Mouse (Mus musculus) fibroblast of lung, adult 2 months (primary cell): ENCODE measurements at regions not wholly inside any gene's neighbourhood (a gene's known extent, or its start where the extent isn't known, plus 50 kb on each side); places are given as distances from the start of the nearest gene placed in this dataset.
A peak's percentile ranks its signal among the peaks of the same experiment; 100 is the strongest.

Experiments
- DNase-seq: peaks from one replicate; pipeline ENCODE4 v3.0.0-alpha.2; 2011; ENCODE audit warnings: low read depth

- no peak for DNase-seq
These were observed 50.8 kb upstream of the Rpl10-ps3 start for GRCm38 (mm10) chr9:50395543-50395942.

GRCm38 (mm10) chr9:50396051-50396450 lies 51.3 kb upstream of the Rpl10-ps3 start:
- no peak for DNase-seq

GRCm38 (mm10) chr9:50408396-50408795 lies 63.6 kb upstream of the Rpl10-ps3 start:
- DNase-seq = no peak

- no peak for DNase-seq
These were observed 64.1 kb upstream of the Rpl10-ps3 start for GRCm38 (mm10) chr9:50408845-50409244.

GRCm38 (mm10) chr9:50412986-50413385 lies 68.2 kb upstream of the Rpl10-ps3 start:
- no peak for DNase-seq

- no peak for DNase-seq
These were observed 69.0 kb upstream of the Rpl10-ps3 start for GRCm38 (mm10) chr9:50413514-50414335.

GRCm38 (mm10) chr9:50414796-50415340 lies 70.1 kb upstream of the Rpl10-ps3 start:
- no peak for DNase-seq

- no peak for DNase-seq
These were observed 71.9 kb upstream of the Rpl10-ps3 start for GRCm38 (mm10) chr9:50416677-50417076.

GRCm38 (mm10) chr9:50421061-50421460 lies 73.3 kb upstream of the Plet1 start:
- no peak for DNase-seq

GRCm38 (mm10) chr9:50421572-50422285 lies 72.6 kb upstream of the Plet1 start:
- DNase-seq = no peak

- no peak for DNase-seq
These were observed 68.3 kb upstream of the Plet1 start for GRCm38 (mm10) chr9:50425866-50426495.

- no peak for DNase-seq
These were observed 64.2 kb upstream of the Plet1 start for GRCm38 (mm10) chr9:50430147-50430546.

GRCm38 (mm10) chr9:50433525-50433924 lies 60.8 kb upstream of the Plet1 start:
- DNase-seq = no peak

GRCm38 (mm10) chr9:50433978-50434377 lies 60.3 kb upstream of the Plet1 start:
- no peak for DNase-seq

- DNase-seq = no peak
These were observed 56.2 kb upstream of the Plet1 start for GRCm38 (mm10) chr9:50437830-50438722.

- no peak for DNase-seq
These were observed 55.6 kb upstream of the Plet1 start for GRCm38 (mm10) chr9:50438738-50439137.

GRCm38 (mm10) chr9:50440222-50440621 lies 54.1 kb upstream of the Plet1 start:
- no peak for DNase-seq

- DNase-seq = no peak
These were observed 53.6 kb upstream of the Plet1 start for GRCm38 (mm10) chr9:50440689-50441088.

- DNase-seq = peak; percentile 33
These were observed 50.4 kb upstream of the Plet1 start for GRCm38 (mm10) chr9:50443708-50444463.
